Mouse (Mus musculus): ENCODE measurements around the gene Adam34. TPM values are rescaled to one million over a fixed set of nuclear protein-coding genes. Genes with fewer than 3 reads are reported as not detected.
"Not testable (repeated sequence)": the region's sequence is repeated elsewhere in the genome, so short reads cannot be mapped to it uniquely, and the experiment has no call there.

Adam34 gene
- not detected in 2 replicates for polyA plus RNA-seq (2012; rRNA removed)

GRCm38 (mm10) chr8:43709949-43710348, at the start of gene Adam34:
TSS of gene Adam34 (minus strand) at chr8:43710049.
- TF ChIP-seq POLR2A (IDR thresholded peaks at IDR 0.05; ENCODE audit: low read depth, low read length) (no peak), CTCF (IDR thresholded peaks at IDR 0.05; ENCODE audit: extremely low read depth, insufficient read depth, insufficient read length, insufficient replicate concordance) (no peak)
- Histone ChIP-seq H3K27ac (ENCODE audit: insufficient read depth, low read length) (no peak within 1 kb of the TSS), H3K27me3 (ENCODE audit: control insufficient read depth, insufficient read depth, low read length) (no peaks in the 10 kb centered on the region), H3K4me3 (ENCODE audit: extremely low read depth, insufficient read depth, insufficient read length) (no peak within 1 kb of the TSS), H3K36me3 (ENCODE audit: control insufficient read depth, insufficient read depth, low read length) (no peaks in the 10 kb centered on the region), H3K4me1 (ENCODE audit: control insufficient read depth, insufficient read depth, insufficient read length) (no peaks in the 10 kb centered on the region)
- DNase-seq (ENCODE audit: low read depth in 1 of 2, low spot score in 2 of 2) = no peak

- TF ChIP-seq POLR2A (IDR thresholded peaks at IDR 0.05; ENCODE audit: low read depth, low read length) (no peak), CTCF (IDR thresholded peaks at IDR 0.05; ENCODE audit: extremely low read depth, insufficient read depth, insufficient read length, insufficient replicate concordance) (no peak)
- DNase-seq (ENCODE audit: low read depth in 1 of 2, low spot score in 2 of 2) = no peak
- H3K27ac ChIP-seq (ENCODE audit: insufficient read depth, low read length) = no peak within 1 kb of the TSS
- H3K36me3 ChIP-seq (ENCODE audit: control insufficient read depth, insufficient read depth, low read length) = no peaks in the 10 kb centered on the region
- 80% methylated on average over 3 of the region's 3 CpGs for WGBS
- no peak within 1 kb of the TSS for H3K4me3 ChIP-seq (ENCODE audit: extremely low read depth, insufficient read depth, insufficient read length)
- H3K4me1 ChIP-seq (ENCODE audit: control insufficient read depth, insufficient read depth, insufficient read length) = no peaks in the 10 kb centered on the region
- no peaks in the 10 kb centered on the region for H3K27me3 ChIP-seq (ENCODE audit: control insufficient read depth, insufficient read depth, low read length)
Measured at GRCm38 (mm10) chr8:43627176-43627575, 82.7 kb downstream of the Adam34 start, which contains the start of gene Gm5346. TSS of gene Gm5346 (minus strand) at chr8:43627276.

- no peak for DNase-seq (ENCODE audit: low read depth in 1 of 2, low spot score in 2 of 2)
- no peak overlapping the region for H3K27ac ChIP-seq (ENCODE audit: insufficient read depth, low read length)
- no peaks in the 10 kb centered on the region for H3K27me3 ChIP-seq (ENCODE audit: control insufficient read depth, insufficient read depth, low read length)
- H3K4me1 ChIP-seq (ENCODE audit: control insufficient read depth, insufficient read depth, insufficient read length) = no peaks in the 10 kb centered on the region
- no peak for TF ChIP-seq POLR2A (IDR thresholded peaks at IDR 0.05; ENCODE audit: low read depth, low read length)
- TF ChIP-seq CTCF (IDR thresholded peaks at IDR 0.05; ENCODE audit: extremely low read depth, insufficient read depth, insufficient read length, insufficient replicate concordance) = no peak
- 92% methylated on average over 1 of the region's 1 CpGs for WGBS
- no peaks in the 10 kb centered on the region for H3K36me3 ChIP-seq (ENCODE audit: control insufficient read depth, insufficient read depth, low read length)
- no peak overlapping the region for H3K4me3 ChIP-seq (ENCODE audit: extremely low read depth, insufficient read depth, insufficient read length)
Measured at GRCm38 (mm10) chr8:43616046-43616445, 93.8 kb downstream of the Adam34 start.

GRCm38 (mm10) chr8:43603657-43604056, 106.2 kb downstream of the Adam34 start:
- not testable (repeated sequence) for H3K27me3 ChIP-seq (ENCODE audit: control insufficient read depth, insufficient read depth, low read length); H3K4me1 ChIP-seq (ENCODE audit: control insufficient read depth, insufficient read depth, insufficient read length); H3K4me3 ChIP-seq (ENCODE audit: extremely low read depth, insufficient read depth, insufficient read length); DNase-seq (ENCODE audit: low read depth in 1 of 2, low spot score in 2 of 2); H3K27ac ChIP-seq (ENCODE audit: insufficient read depth, low read length); H3K36me3 ChIP-seq (ENCODE audit: control insufficient read depth, insufficient read depth, low read length)
- 80% methylated on average over 13 of the region's 13 CpGs for WGBS

GRCm38 (mm10) chr8:43603166-43603565, 106.7 kb downstream of the Adam34 start:
- not testable (repeated sequence) for H3K27ac ChIP-seq (ENCODE audit: insufficient read depth, low read length); H3K4me3 ChIP-seq (ENCODE audit: extremely low read depth, insufficient read depth, insufficient read length); H3K27me3 ChIP-seq (ENCODE audit: control insufficient read depth, insufficient read depth, low read length); H3K4me1 ChIP-seq (ENCODE audit: control insufficient read depth, insufficient read depth, insufficient read length); H3K36me3 ChIP-seq (ENCODE audit: control insufficient read depth, insufficient read depth, low read length); DNase-seq (ENCODE audit: low read depth in 1 of 2, low spot score in 2 of 2)
- WGBS = 92% methylated on average over 15 of the region's 15 CpGs

Other genes with a start within 250 kb of the Adam34 start
- gene Adam26b, start 181.9 kb downstream of the Adam34 start, polyA plus RNA-seq (2012; rRNA removed) = not detected in 2 replicates
- gene Adam26a, start 133.3 kb downstream of the Adam34 start, polyA plus RNA-seq (2012; rRNA removed) = not detected in 2 replicates
- not detected in 2 replicates for gene Gm5346, start 82.8 kb downstream of the Adam34 start, polyA plus RNA-seq (2012; rRNA removed)